Mouse (Mus musculus) kidney, embryonic 16.5 days (tissue): ENCODE measurements at regions not wholly inside any gene's neighbourhood (a gene's known extent, or its start where the extent isn't known, plus 50 kb on each side); places are given as distances from the start of the nearest gene placed in this dataset.
A peak's percentile ranks its signal among the peaks of the same experiment; 100 is the strongest.
"Not testable (repeated sequence)": the region's sequence is repeated elsewhere in the genome, so short reads cannot be mapped to it uniquely, and the experiment has no call there.

Source experiments
- ATAC-seq: fragments of 200-750 bp; cut with Nextera tagmentation; 2 replicates; pipeline ENCODE4 v1.8.0; 2017; ENCODE audit warnings: moderate TSS enrichment; ENCODE audit not compliant: low FRiP score, low TSS enrichment
- H3K27ac ChIP-seq: fragments of 300-500 bp; sonication (generic); 2 replicates; pipeline ENCODE4 v1.5.1; 2014; ENCODE audit warnings: low read length
- H3K27me3 ChIP-seq: fragments of 300-500 bp; sonication (generic); 2 replicates; pipeline ENCODE4 v1.6.1; 2014; ENCODE audit warnings: low read length, control low read depth, mixed read lengths; ENCODE audit not compliant: insufficient read depth
- H3K36me3 ChIP-seq: fragments of 300-500 bp; sonication (generic); 2 replicates; pipeline ENCODE4 v1.6.1; 2014; ENCODE audit warnings: low read length, control low read depth, mixed read lengths; ENCODE audit not compliant: insufficient read depth
- H3K4me1 ChIP-seq: fragments of 300-500 bp; sonication (generic); 2 replicates; pipeline ENCODE4 v1.6.1; 2014; ENCODE audit warnings: low read length, control low read depth, mixed read lengths; ENCODE audit not compliant: insufficient read depth
- H3K4me2 ChIP-seq: fragments of 300-500 bp; sonication (generic); replicated peaks from 2 replicates; pipeline ENCODE4 v1.6.1; 2014; ENCODE audit warnings: low read depth, low read length
- H3K4me3 ChIP-seq: fragments of 300-500 bp; sonication (generic); 2 replicates; pipeline ENCODE4 v1.5.1; 2014; ENCODE audit warnings: mild to moderate bottlenecking, low read length
- H3K9ac ChIP-seq: fragments of 300-500 bp; sonication (generic); replicated peaks from 2 replicates; pipeline ENCODE4 v1.6.1; 2014; ENCODE audit warnings: low read length
- H3K9me3 ChIP-seq: fragments of 300-500 bp; sonication (generic); 2 replicates; pipeline ENCODE4 v1.6.1; 2016; ENCODE audit warnings: low read length, control low read depth
- WGBS: fragments of 180-500 bp; shearing (Covaris S2); extraction: QIAGEN DNeasy Blood & Tissue Kit; methylation state at CpG from one replicate; pipeline ENCODE4 v1.1.7; 2014; 5-methylcytosine and 5-hydroxymethylcytosine counted together

DNA sequence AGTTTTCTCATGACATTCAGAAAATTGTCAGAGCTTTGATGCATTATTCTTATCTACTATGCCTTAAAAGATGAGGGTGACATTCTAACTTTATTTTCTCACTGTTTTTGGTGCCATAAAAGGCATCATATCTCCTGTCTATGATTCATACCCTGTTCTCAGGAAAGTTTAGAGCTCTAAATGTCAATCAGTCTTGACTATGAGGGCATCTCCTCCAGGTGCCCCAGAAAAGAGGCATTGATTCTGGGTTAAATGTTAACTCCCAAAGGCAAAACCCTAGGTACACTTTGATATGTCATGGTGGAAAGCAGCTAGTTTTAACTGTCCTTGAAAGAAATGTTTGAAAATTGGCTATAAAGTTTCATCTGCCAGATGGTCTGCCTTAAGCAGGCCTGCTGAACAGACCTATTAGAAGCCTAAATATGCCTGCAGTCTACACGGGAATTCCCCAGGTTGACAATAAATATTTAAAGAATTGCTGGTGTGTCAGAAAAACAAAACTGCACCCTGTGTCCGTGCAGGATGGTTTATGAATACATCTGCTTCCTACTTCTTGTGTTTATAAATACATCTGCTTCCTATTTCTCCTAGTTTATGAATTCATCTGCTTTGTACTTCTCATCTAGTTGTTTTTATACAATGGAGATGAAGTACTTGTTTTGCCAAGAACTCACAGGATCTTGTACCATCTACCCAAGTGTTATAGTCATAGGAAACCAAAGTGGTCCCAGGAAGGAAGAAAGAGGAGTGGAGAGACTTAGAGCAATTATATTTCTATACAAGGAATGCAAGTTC is 172.3 kb downstream of the Snca start:
- no peaks in the 10 kb centered on the region for H3K9me3 ChIP-seq
- ATAC-seq = no peak
- H3K9ac ChIP-seq = no peak overlapping the region
- no peaks in the 10 kb centered on the region for H3K27me3 ChIP-seq
- no peak overlapping the region for H3K4me2 ChIP-seq
- no peaks in the 10 kb centered on the region for H3K4me1 ChIP-seq
- 47% methylated on average over 2 of the region's 2 CpGs for WGBS
- H3K4me3 ChIP-seq = no peak overlapping the region
- no peak overlapping the region for H3K27ac ChIP-seq
- no peaks in the 10 kb centered on the region for H3K36me3 ChIP-seq

- H3K9ac ChIP-seq, H3K4me1 ChIP-seq, H3K27me3 ChIP-seq, H3K4me2 ChIP-seq, H3K4me3 ChIP-seq, H3K9me3 ChIP-seq, ATAC-seq, H3K36me3 ChIP-seq, H3K27ac ChIP-seq: not testable (repeated sequence)
- 58% methylated on average over 2 of the region's 2 CpGs for WGBS
Observed at GRCm38 (mm10) chr6:60646983-60647617, 182.6 kb downstream of the Snca start.

DNA sequence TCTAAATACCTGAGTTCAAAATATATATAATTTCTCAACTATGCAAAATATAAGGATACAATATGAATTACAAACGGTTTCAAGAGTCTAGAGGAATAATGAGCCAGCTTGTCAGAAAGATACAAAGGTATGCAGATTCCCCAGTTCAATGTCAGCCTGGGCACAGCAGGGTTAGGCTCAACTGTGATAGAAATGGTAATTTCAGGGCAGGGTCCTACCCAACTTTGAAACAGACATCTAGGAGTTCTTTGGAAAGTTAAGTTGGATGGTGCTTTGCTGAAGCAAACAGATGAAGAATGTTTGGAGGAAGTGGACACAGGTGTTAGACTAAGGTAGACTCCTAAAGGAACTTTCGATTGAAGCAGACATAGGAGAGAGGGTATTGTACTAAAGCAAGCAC is 187.4 kb downstream of the Snca start:
- Histone ChIP-seq H3K36me3 (no peaks in the 10 kb centered on the region), H3K27me3 (no peaks in the 10 kb centered on the region), H3K4me3 (no peak overlapping the region), H3K27ac (no peak overlapping the region), H3K4me2 (no peak overlapping the region), H3K9ac (no peak overlapping the region), H3K4me1 (no peaks in the 10 kb centered on the region), H3K9me3 (no peaks in the 10 kb centered on the region)
- 59% methylated on average over 2 of the region's 2 CpGs for WGBS
- no peak for ATAC-seq

DNA sequence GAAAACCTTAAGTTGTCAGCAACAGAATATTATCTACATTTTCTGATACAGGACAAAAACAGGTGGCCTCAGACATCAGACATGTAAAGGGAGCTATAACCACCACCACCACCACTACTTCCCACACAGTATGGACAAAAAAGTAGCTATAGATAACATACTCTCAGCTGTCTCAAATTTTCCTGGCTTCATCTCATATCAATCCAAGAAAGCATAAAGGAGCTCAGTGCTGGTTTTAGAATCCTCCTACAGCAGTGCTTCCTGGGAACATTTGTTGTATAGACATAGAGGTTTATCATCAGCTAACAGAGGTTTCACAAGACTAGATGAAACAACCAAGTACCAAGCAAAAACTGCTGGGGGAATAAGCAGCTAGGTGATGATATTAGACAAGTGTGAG is 213.3 kb downstream of the Snca start:
- no peak overlapping the region for H3K4me3 ChIP-seq
- no peaks in the 10 kb centered on the region for H3K4me1 ChIP-seq

DNA sequence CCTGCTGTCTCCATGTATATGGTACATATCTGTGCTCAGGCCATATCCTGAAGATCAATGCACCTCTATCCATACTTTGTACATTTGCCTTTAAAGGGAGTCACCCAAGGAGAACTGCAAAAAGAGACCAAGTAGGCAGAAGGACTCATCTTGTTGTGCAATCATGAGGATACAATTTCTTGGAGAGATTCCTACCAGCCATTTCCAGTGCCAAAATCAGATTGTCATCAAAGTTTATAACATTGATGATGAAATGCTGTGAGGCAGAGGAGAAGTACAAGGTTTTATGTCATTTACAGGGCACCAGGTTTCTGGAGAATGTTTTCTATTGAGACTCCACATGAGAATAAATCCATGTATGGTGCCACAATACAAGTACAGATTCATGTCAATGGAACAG is 229.5 kb downstream of the Snca start:
- H3K4me2 ChIP-seq = no peak overlapping the region
- H3K4me3 ChIP-seq = no peak overlapping the region
- H3K27me3 ChIP-seq = no peaks in the 10 kb centered on the region
- no peak overlapping the region for H3K27ac ChIP-seq
- no peak overlapping the region for H3K9ac ChIP-seq
- no peaks in the 10 kb centered on the region for H3K4me1 ChIP-seq
- H3K9me3 ChIP-seq = 0 out of 2 replicates have a peak, but pooled peaks cover 2% of the 10 kb centered on the region
- ATAC-seq = no peak
- H3K36me3 ChIP-seq = no peaks in the 10 kb centered on the region

More for the DNA sequence above, 213.3 kb downstream of the Snca start:
- H3K36me3 ChIP-seq = no peaks in the 10 kb centered on the region
- no peak overlapping the region for H3K4me2 ChIP-seq
- no peaks in the 10 kb centered on the region for H3K9me3 ChIP-seq
- no peak for ATAC-seq
- no peaks in the 10 kb centered on the region for H3K27me3 ChIP-seq
- H3K9ac ChIP-seq = no peak overlapping the region
- H3K27ac ChIP-seq = no peak overlapping the region

- ATAC-seq = no peak
- no peak overlapping the region for H3K9ac ChIP-seq
Observed at GRCm38 (mm10) chr6:60564261-60564660, 265.4 kb downstream of the Snca start.

DNA sequence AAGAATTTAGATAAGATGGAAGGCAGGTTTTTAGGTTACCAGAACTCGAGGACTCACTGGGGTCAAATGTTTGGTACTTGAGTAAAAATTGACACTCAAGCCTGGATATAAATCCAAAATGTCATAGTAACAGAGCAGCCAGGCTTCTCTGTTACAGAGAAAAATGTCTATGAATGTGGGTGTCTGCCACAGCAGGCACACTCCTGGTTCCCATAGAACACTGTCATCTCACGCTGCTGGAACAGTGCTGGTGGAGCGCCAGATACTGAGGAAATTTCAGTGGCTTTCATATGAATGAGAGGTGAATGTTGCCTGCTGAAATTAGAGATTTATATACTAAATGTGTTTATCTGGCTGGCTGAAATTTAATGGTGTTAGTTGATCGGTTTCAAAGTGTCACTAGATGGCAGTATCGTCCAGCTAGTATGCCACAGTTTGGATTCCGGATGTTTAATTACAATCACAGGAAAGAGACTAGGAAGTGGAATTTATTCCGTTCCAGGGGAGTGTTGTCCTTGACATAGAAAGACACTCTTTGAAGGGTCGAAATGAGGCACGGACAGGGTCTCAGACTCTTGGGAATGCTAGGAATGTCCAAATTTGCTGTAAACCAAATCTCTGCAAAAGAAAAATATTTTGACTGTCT is 273.9 kb downstream of the Snca start:
- 43% methylated on average over 9 of the region's 9 CpGs for WGBS

More at GRCm38 (mm10) chr6:60564261-60564660, 265.4 kb downstream of the Snca start:
- no peaks in the 10 kb centered on the region for H3K36me3 ChIP-seq
- H3K4me1 ChIP-seq = no peaks in the 10 kb centered on the region
- no peak overlapping the region for H3K4me2 ChIP-seq
- no peaks in the 10 kb centered on the region for H3K9me3 ChIP-seq
- H3K4me3 ChIP-seq = no peak overlapping the region
- WGBS = 71% methylated on average over 1 of the region's 1 CpGs
- H3K27ac ChIP-seq = no peak overlapping the region
- H3K27me3 ChIP-seq = no peaks in the 10 kb centered on the region

More for the DNA sequence above, 273.9 kb downstream of the Snca start:
- Histone ChIP-seq H3K36me3 (no peaks in the 10 kb centered on the region), H3K27ac (no peak overlapping the region), H3K9ac (no peak overlapping the region), H3K4me1 (no peaks in the 10 kb centered on the region), H3K9me3 (peaks cover 9% of the 10 kb centered on the region), H3K4me2 (0 out of 2 replicates have a peak overlapping the region, but pooled peaks have one; percentile 34), H3K27me3 (no peaks in the 10 kb centered on the region), H3K4me3 (no peak overlapping the region)
- ATAC-seq = no peak; the same call in 1 of the 2 replicates
